Mouse (Mus musculus) heart, postnatal 0 days (tissue): ENCODE results near the gene Slc43a3.

Source experiments
- CTCF ChIP-seq: IDR thresholded peaks from 2 replicates; pipeline ENCODE4 v1.5.1; 2016; ENCODE audit warnings: antibody characterized with exemption, control low read depth, low read depth
- EP300 ChIP-seq: IDR thresholded peaks from 2 replicates; pipeline ENCODE4 v1.6.1; 2016; ENCODE audit warnings: antibody characterized with exemption, low read depth

- TF ChIP-seq CTCF: no peak
- no peak for TF ChIP-seq EP300
Measured at GRCm38 (mm10) chr2:84958588-84959264, 22.3 kb downstream of the Slc43a3 start.
